Mouse (Mus musculus) MEL (cell line): ENCODE measurements around the gene Nr2c2ap. TPM values are rescaled to one million over a fixed set of nuclear protein-coding genes. Genes with fewer than 3 reads are reported as not detected.

Experiments
- DNase-seq: peaks from one replicate; pipeline ENCODE4 v3.0.0; 2011; ENCODE audit warnings: low read depth, low spot score
- H3K27ac ChIP-seq: 2 replicates; pipeline ENCODE4 v1.5.1; 2012; ENCODE audit warnings: low read depth, mild to moderate bottlenecking, control low read depth, low read length, moderate library complexity; ENCODE audit not compliant: control insufficient read depth
- H3K27me3 ChIP-seq, 2 experiments: fragments of 150-350 bp in 1 of 2; sonication (generic) in 1 of 2; 2 replicates each; pipeline ENCODE4 v1.6.1; 2012; ENCODE audit warnings: low read length in 2 of 2, mild to moderate bottlenecking in 2 of 2, improper control_type of control experiment in 1 of 2, moderate library complexity in 1 of 2; ENCODE audit not compliant: insufficient read depth in 2 of 2, control insufficient read depth in 1 of 2
- H3K36me3 ChIP-seq, 2 experiments: 2 replicates each; pipeline ENCODE4 v1.6.1; 2012 to 2014; ENCODE audit warnings: low read length in 2 of 2, improper control_type of control experiment in 1 of 2, inconsistent platforms in 1 of 2, mild to moderate bottlenecking in 1 of 2; ENCODE audit not compliant: insufficient read depth in 2 of 2, control insufficient read depth in 1 of 2
- H3K4me1 ChIP-seq, 2 experiments: fragments of 150-350 bp in 1 of 2; sonication (generic) in 1 of 2; 2 replicates each; pipeline ENCODE4 v1.6.1; 2012; ENCODE audit warnings: low read length in 2 of 2, improper control_type of control experiment in 1 of 2, mild to moderate bottlenecking in 1 of 2; ENCODE audit not compliant: insufficient read depth in 2 of 2, control insufficient read depth in 1 of 2
- H3K4me3 ChIP-seq, 2 experiments: fragments of 150-350 bp in 1 of 2; sonication (generic) in 1 of 2; 2 replicates each; pipeline ENCODE4 v1.5.1; 2012; ENCODE audit warnings: low read depth in 2 of 2, low read length in 2 of 2, mild to moderate bottlenecking in 2 of 2, moderate library complexity in 2 of 2, control low read depth in 1 of 2, improper control_type of control experiment in 1 of 2; ENCODE audit not compliant: control insufficient read depth in 1 of 2, insufficient read depth in 1 of 2
- H3K79me2 ChIP-seq: 2 replicates; pipeline ENCODE4 v1.6.1; 2012; ENCODE audit warnings: mild to moderate bottlenecking, low read length, moderate library complexity; ENCODE audit not compliant: control insufficient read depth, poor library complexity, insufficient read depth
- H3K9ac ChIP-seq: 2 replicates; pipeline ENCODE4 v1.6.1; 2012; ENCODE audit warnings: low read depth, mild to moderate bottlenecking, control low read depth, low read length, moderate library complexity; ENCODE audit not compliant: control insufficient read depth, poor library complexity, severe bottlenecking
- H3K9me3 ChIP-seq: fragments of 150-350 bp; sonication (generic); replicated peaks from 2 replicates; pipeline ENCODE4 v1.6.1; 2012; ENCODE audit warnings: mild to moderate bottlenecking, low read length, improper control_type of control experiment, moderate library complexity; ENCODE audit not compliant: insufficient read depth
- BHLHE40 ChIP-seq: IDR thresholded peaks from 2 replicates; pipeline ENCODE4 v1.6.1; 2012; ENCODE audit warnings: low read depth, mild to moderate bottlenecking, inconsistent platforms, low read length, improper control_type of control experiment, borderline replicate concordance
- CHD1 ChIP-seq: IDR thresholded peaks from 2 replicates; pipeline ENCODE4 v1.6.1; 2012; ENCODE audit warnings: low read depth, mild to moderate bottlenecking, inconsistent platforms, low read length, improper control_type of control experiment
- CHD2 ChIP-seq: IDR thresholded peaks from 2 replicates; pipeline ENCODE4 v1.6.1; 2011; ENCODE audit warnings: low read length, improper control_type of control experiment
- CTCF ChIP-seq, 3 experiments: IDR thresholded peaks in 2 of 3; conservative IDR thresholded peaks in 1 of 3; 2 replicates each; pipeline ENCODE4 v1.5.1; 2011 to 2012; ENCODE audit warnings: low read length in 3 of 3, low read depth in 2 of 3, mild to moderate bottlenecking in 2 of 3, improper control_type of control experiment in 1 of 3, inconsistent platforms in 1 of 3, mixed read lengths in 1 of 3, moderate library complexity in 1 of 3; ENCODE audit not compliant: control insufficient read depth in 1 of 3, insufficient read depth in 1 of 3, poor library complexity in 1 of 3, severe bottlenecking in 1 of 3
- E2F4 ChIP-seq: IDR thresholded peaks from 2 replicates; pipeline ENCODE4 v1.6.1; 2011; ENCODE audit warnings: low read depth, low read length, improper control_type of control experiment, borderline replicate concordance
- ELF1 ChIP-seq: IDR thresholded peaks from 2 replicates; pipeline ENCODE4 v1.6.1; 2014; ENCODE audit warnings: low read depth, mild to moderate bottlenecking, inconsistent platforms, low read length, improper control_type of control experiment, moderate library complexity
- EP300 ChIP-seq, 2 experiments: IDR thresholded peaks; 2 replicates each; pipeline ENCODE4 v1.6.1; 2011; ENCODE audit warnings: improper control_type of control experiment in 2 of 2, low read length in 2 of 2, low read depth in 1 of 2, mild to moderate bottlenecking in 1 of 2
- GABPA ChIP-seq: IDR thresholded peaks from 2 replicates; pipeline ENCODE4 v1.6.1; 2012; ENCODE audit warnings: low read depth, mild to moderate bottlenecking, inconsistent platforms, low read length, improper control_type of control experiment, moderate library complexity
- GATA1 ChIP-seq: IDR thresholded peaks from 2 replicates; pipeline ENCODE4 v1.6.1; 2011; ENCODE audit warnings: low read depth, low read length, improper control_type of control experiment
- HCFC1 ChIP-seq: IDR thresholded peaks from 2 replicates; pipeline ENCODE4 v1.6.1; 2012; ENCODE audit warnings: low read depth, mild to moderate bottlenecking, inconsistent platforms, low read length, improper control_type of control experiment, moderate library complexity
- JUND ChIP-seq: IDR thresholded peaks from 2 replicates; pipeline ENCODE4 v1.6.1; 2011; ENCODE audit warnings: low read depth, mild to moderate bottlenecking, improper control_type of control experiment, low read length
- KAT2A ChIP-seq: conservative IDR thresholded peaks from 2 replicates; pipeline ENCODE4 v1.6.1; 2012; ENCODE audit warnings: low read depth, low read length, improper control_type of control experiment, inconsistent platforms
- MAFK ChIP-seq: IDR thresholded peaks from 2 replicates; pipeline ENCODE4 v1.6.1; 2011; ENCODE audit warnings: low read depth, mild to moderate bottlenecking, low read length, improper control_type of control experiment, borderline replicate concordance
- MAX ChIP-seq: IDR thresholded peaks from 2 replicates; pipeline ENCODE4 v1.6.1; 2011; ENCODE audit warnings: low read length, improper control_type of control experiment
- MAZ ChIP-seq: IDR thresholded peaks from 2 replicates; pipeline ENCODE4 v1.6.1; 2012; ENCODE audit warnings: low read depth, mild to moderate bottlenecking, inconsistent platforms, low read length, improper control_type of control experiment
- MXI1 ChIP-seq: IDR thresholded peaks from 2 replicates; pipeline ENCODE4 v1.6.1; 2011; ENCODE audit warnings: mild to moderate bottlenecking, low read depth, low read length, improper control_type of control experiment
- MYB ChIP-seq: IDR thresholded peaks from 2 replicates; pipeline ENCODE4 v1.6.1; 2011; ENCODE audit warnings: mild to moderate bottlenecking, low read depth, low read length, improper control_type of control experiment
- MYC ChIP-seq: IDR thresholded peaks from 2 replicates; pipeline ENCODE4 v1.6.1; 2011; ENCODE audit warnings: low read depth, mild to moderate bottlenecking, low read length, improper control_type of control experiment, moderate library complexity
- NELFE ChIP-seq: IDR thresholded peaks from 2 replicates; pipeline ENCODE4 v1.6.1; 2011; ENCODE audit warnings: low read depth, low read length, improper control_type of control experiment
- NRF1 ChIP-seq: IDR thresholded peaks from 2 replicates; pipeline ENCODE4 v1.6.1; 2014; ENCODE audit warnings: low read depth, mild to moderate bottlenecking, inconsistent platforms, low read length, improper control_type of control experiment, moderate library complexity; ENCODE audit not compliant: poor library complexity, insufficient read depth, severe bottlenecking
- POLR2A ChIP-seq, 2 experiments: IDR thresholded peaks; 2 replicates each; pipeline ENCODE4 v1.6.1; 2011 to 2012; ENCODE audit warnings: low read length in 2 of 2, mild to moderate bottlenecking in 2 of 2, control low read depth in 1 of 2, improper control_type of control experiment in 1 of 2, low read depth in 1 of 2, moderate library complexity in 1 of 2; ENCODE audit not compliant: control insufficient read depth in 1 of 2, insufficient read depth in 1 of 2, poor library complexity in 1 of 2
- POLR2AphosphoS2 ChIP-seq: IDR thresholded peaks from 2 replicates; pipeline ENCODE4 v1.6.1; 2011; ENCODE audit warnings: low read length, improper control_type of control experiment
- POLR2AphosphoS5 ChIP-seq: IDR thresholded peaks from 2 replicates; pipeline ENCODE4 v1.6.1; 2012; ENCODE audit warnings: low read depth, borderline replicate concordance, mild to moderate bottlenecking, inconsistent platforms, low read length, moderate library complexity, mixed read lengths
- RAD21 ChIP-seq: IDR thresholded peaks from 2 replicates; pipeline ENCODE4 v1.6.1; 2011; ENCODE audit warnings: mild to moderate bottlenecking, low read depth, low read length, improper control_type of control experiment
- RCOR1 ChIP-seq: IDR thresholded peaks from 2 replicates; pipeline ENCODE4 v1.6.1; 2012; ENCODE audit warnings: low read depth, mild to moderate bottlenecking, inconsistent platforms, low read length, improper control_type of control experiment
- SIN3A ChIP-seq: IDR thresholded peaks from 2 replicates; pipeline ENCODE4 v1.6.1; 2012; ENCODE audit warnings: low read length, improper control_type of control experiment, inconsistent platforms
- SMC3 ChIP-seq: IDR thresholded peaks from 2 replicates; pipeline ENCODE4 v1.6.1; 2011; ENCODE audit warnings: low read depth, low read length, improper control_type of control experiment
- TAL1 ChIP-seq: IDR thresholded peaks from 2 replicates; pipeline ENCODE4 v1.6.1; 2012; ENCODE audit warnings: mild to moderate bottlenecking, inconsistent platforms, low read length, moderate library complexity, mixed read lengths
- TBP ChIP-seq: IDR thresholded peaks from 2 replicates; pipeline ENCODE4 v1.8.0; 2011; ENCODE audit warnings: low read depth, low read length, improper control_type of control experiment
- TCF12 ChIP-seq: IDR thresholded peaks from 2 replicates; pipeline ENCODE4 v1.6.1; 2014; ENCODE audit warnings: low read depth, mild to moderate bottlenecking, inconsistent platforms, low read length, improper control_type of control experiment, moderate library complexity
- USF1 ChIP-seq: IDR thresholded peaks from 2 replicates; pipeline ENCODE4 v1.6.1; 2014; ENCODE audit warnings: low read depth, mild to moderate bottlenecking, inconsistent platforms, low read length, improper control_type of control experiment, moderate library complexity
- USF2 ChIP-seq, 2 experiments: IDR thresholded peaks; 2 replicates each; pipeline ENCODE4 v1.6.1; 2011 to 2012; ENCODE audit warnings: improper control_type of control experiment in 2 of 2, low read length in 2 of 2, borderline replicate concordance in 1 of 2, inconsistent platforms in 1 of 2, low read depth in 1 of 2, mild to moderate bottlenecking in 1 of 2; ENCODE audit not compliant: insufficient read depth in 1 of 2
- ZC3H11A ChIP-seq: IDR thresholded peaks from 2 replicates; pipeline ENCODE4 v1.6.1; 2012; ENCODE audit warnings: low read depth, mild to moderate bottlenecking, inconsistent platforms, low read length, improper control_type of control experiment
- ZKSCAN1 ChIP-seq: IDR thresholded peaks from 2 replicates; pipeline ENCODE4 v1.6.1; 2012; ENCODE audit warnings: low read depth, mild to moderate bottlenecking, inconsistent platforms, low read length, improper control_type of control experiment, moderate library complexity
- ZMIZ1 ChIP-seq: IDR thresholded peaks from 2 replicates; pipeline ENCODE4 v1.6.1; 2012; ENCODE audit warnings: low read depth, mild to moderate bottlenecking, inconsistent platforms, low read length, improper control_type of control experiment, moderate library complexity
- ZNF384 ChIP-seq: IDR thresholded peaks from 2 replicates; pipeline ENCODE4 v1.6.1; 2012; ENCODE audit warnings: low read depth, mild to moderate bottlenecking, inconsistent platforms, low read length, improper control_type of control experiment
- polyA plus RNA-seq, 2 experiments: library from polyadenylated mRNA; stranded (reverse) in 1 of 2; unstranded in 1 of 2; fragments of >175 nt in 1 of 2; fragments of >200 nt in 1 of 2; gene quantifications; 2 replicates each; pipeline versions ENCODE4 v1.2.1 to v1.2.4; 2012; ENCODE audit warnings: low replicate concordance in 2 of 2, low read depth in 1 of 2; ENCODE audit not compliant: insufficient read length in 2 of 2, insufficient read depth in 1 of 2, missing spikeins in 1 of 2
- total RNA-seq: library from RNA; depleted of rRNA; stranded (reverse); fragments of 300-350 nt; gene quantifications from 2 replicates; pipeline ENCODE4 v1.2.3, GENCODE M21; 2012

Gene Nr2c2ap
- total and polyA plus RNA-seq, 3 experiments = 24.6 to 55.7 TPM; not detected in 1

GRCm38 (mm10) chr8:70139026-70139857 lies 8.1 kb downstream of the Nr2c2ap start, which contains the start of the genes Rfxank, Borcs8 and Mef2b:
Rfxank (minus strand) TSS chr8:70139154.
Borcs8 (plus strand) TSS chr8:70139499.
Mef2b (plus strand) TSS chr8:70139711.
- H3K27me3 ChIP-seq = no peaks in the 10 kb centered on the region
- peak; percentile 99 for DNase-seq
- peaks cover 11% of the 10 kb centered on the region for H3K79me2 ChIP-seq
- H3K9me3 ChIP-seq = no peaks in the 10 kb centered on the region
- peak within 1 kb of the TSS; percentile 95 for H3K27ac ChIP-seq
- peaks cover 0 to 3% of the 10 kb centered on the region in 2 experiments; a peak in 2 of 4 replicates for H3K36me3 ChIP-seq
- H3K9ac ChIP-seq = peak within 1 kb of the TSS; percentile 88
- H3K4me1 ChIP-seq = peaks cover 4 to 15% of the 10 kb centered on the region in 2 experiments; a peak in 2 of 4 replicates
- peak within 1 kb of the TSS; percentile 92 to 94 for H3K4me3 ChIP-seq
- peak; percentile 88 for TF ChIP-seq MXI1
- peak; percentile 91 for TF ChIP-seq ELF1
- TF ChIP-seq MYB = peak; percentile 81
- TF ChIP-seq ZMIZ1 = peak; percentile 83
- peak; percentile 63 for TF ChIP-seq ZNF384
- no peak for TF ChIP-seq EP300 (IDR thresholded peaks at IDR 0.05; ENCODE audit: low read depth in 1 of 2, low read length in 2 of 2)
- TF ChIP-seq JUND = no peak
- TF ChIP-seq HCFC1 = peak; percentile 79
- no peak for TF ChIP-seq GABPA
- no peak for TF ChIP-seq SMC3
- peak; percentile 97 for TF ChIP-seq SIN3A
- no peak for TF ChIP-seq CHD1
- no peak for TF ChIP-seq GATA1
- peak; percentile 65; the same call in 1 of the 2 replicates for TF ChIP-seq TCF12
- TF ChIP-seq CTCF (IDR thresholded peaks at IDR 0.05 in 2 of 3, conservative IDR thresholded peaks at IDR 0.05 in 1 of 3; ENCODE audit: control insufficient read depth in 1 of 3, insufficient read depth in 1 of 3, low read depth in 2 of 3, low read length in 3 of 3, poor library complexity in 1 of 3, severe bottlenecking in 1 of 3) = no peak
- TF ChIP-seq USF1 = peak; percentile 44; the same call in 1 of the 2 replicates
- TF ChIP-seq MYC = peak; percentile 62; the same call in 1 of the 2 replicates
- no peak; the same call in 1 of the 2 replicates for TF ChIP-seq KAT2A
- no peak for TF ChIP-seq USF2 (IDR thresholded peaks at IDR 0.05; ENCODE audit: borderline replicate concordance in 1 of 2, insufficient read depth in 1 of 2, low read depth in 1 of 2, low read length in 2 of 2)
- TF ChIP-seq MAZ = no peak; the same call in 1 of the 2 replicates
- TF ChIP-seq POLR2AphosphoS2 = peak; percentile 73; the same call in 1 of the 2 replicates
- no peak for TF ChIP-seq BHLHE40
- peak; percentile 57 to 77 for TF ChIP-seq POLR2A (IDR thresholded peaks at IDR 0.05; ENCODE audit: control insufficient read depth in 1 of 2, insufficient read depth in 1 of 2, low read depth in 1 of 2, low read length in 2 of 2, poor library complexity in 1 of 2)
- no peak for TF ChIP-seq ZC3H11A
- TF ChIP-seq ZKSCAN1 = no peak; the same call in 1 of the 2 replicates
- TF ChIP-seq POLR2AphosphoS5 = no peak
- no peak for TF ChIP-seq MAFK
- no peak for TF ChIP-seq TAL1
- TF ChIP-seq NELFE = peak; percentile 73
- TF ChIP-seq MAX = peak; percentile 9; the same call in 1 of the 2 replicates
- TF ChIP-seq CHD2 = no peak; the same call in 1 of the 2 replicates
- TF ChIP-seq RAD21 = no peak
- TF ChIP-seq TBP = peak; percentile 74
- TF ChIP-seq E2F4 = no peak
- peak; percentile 98; the same call in 1 of the 2 replicates for TF ChIP-seq NRF1
- peak; percentile 50 for TF ChIP-seq RCOR1
